ENCODE assay signal across 8 mouse cellular contexts in genomic region chr6:88518404-88519263, GRCm38 (mm10). TPM values are rescaled to one million over a fixed set of nuclear protein-coding genes. Genes with fewer than 3 reads are reported as not detected.
DNase-seq lines count a peak whose midpoint lies in the region; ATAC-seq lines count a peak whose summit lies in the region.

Gene Sec61a1, minus strand, starts transcription at chr6:88518905.

- H3K9me3 ChIP-seq in intestine, embryonic 14.5 days (ENCODE audit: control insufficient read depth, low read length): no peaks in the 10 kb centered on the region

- intact Hi-C loops in left cerebral cortex, postnatal 14 days (cut with DNase I): no loop called here

- DNase-seq in adrenal gland, adult 18-20 months (ENCODE audit: low spot score in 2 of 2): peak; percentile 88 to 90
- DNase-seq in embryo, embryonic 11 days: peak; percentile 98
- DNase-seq in gastrocnemius, postnatal 25 days: peak; percentile 98
- peak; percentile 90 for DNase-seq in intestine, embryonic 14.5 days (ENCODE audit: low spot score)
- DNase-seq in left cerebral cortex, postnatal 14 days (ENCODE audit: low spot score in 2 of 2): peak; percentile 96
- DNase-seq in mesoderm, embryonic 11.5 days (ENCODE audit: low read depth, low spot score): peak; percentile 96
- peak; percentile 93 to 96 for DNase-seq in right cerebral cortex, postnatal 36 days (ENCODE audit: low spot score in 2 of 2)
- DNase-seq in yolk sac, embryonic 10.5 days (ENCODE audit: low spot score): peak; percentile 95

- no peaks in the 10 kb centered on the region for H3K27me3 ChIP-seq in intestine, embryonic 14.5 days (replicated peaks; ENCODE audit: control insufficient read depth, insufficient read depth, low read length)

- peak within 1 kb of the TSS; percentile 97 for H3K9ac ChIP-seq in intestine, embryonic 14.5 days (ENCODE audit: low read length)

- H3K27ac ChIP-seq in intestine, embryonic 14.5 days (ENCODE audit: low read depth): peak within 1 kb of the TSS; percentile 85

- H3K4me2 ChIP-seq in intestine, embryonic 14.5 days (ENCODE audit: low read length): peak within 1 kb of the TSS; percentile 68

- ATAC-seq in intestine, embryonic 14.5 days (replicated peaks; ENCODE audit: low FRiP score, low TSS enrichment, low read depth): peak; percentile 97

- under 1% methylated on average over 80 of the region's 80 CpGs for WGBS in intestine, embryonic 14.5 days

- peaks cover 26% of the 10 kb centered on the region for H3K36me3 ChIP-seq in intestine, embryonic 14.5 days (ENCODE audit: control insufficient read depth, insufficient read depth, low read length)

- H3K4me1 ChIP-seq in intestine, embryonic 14.5 days (replicated peaks; ENCODE audit: control insufficient read depth, insufficient read depth, low read length): peaks cover 16% of the 10 kb centered on the region

- peak within 1 kb of the TSS; percentile 90 for H3K4me3 ChIP-seq in intestine, embryonic 14.5 days (ENCODE audit: low read depth, low read length)

RNA-seq across cellular contexts. Expression of gene Sec61a1, which starts in this region (rescaled TPM):
- total RNA-seq in adrenal gland, adult 18-20 months (2021): 100 to 1,000 TPM; 168 to 207 TPM
- total RNA-seq in gastrocnemius, postnatal 25 days (2021): 10 to 100 TPM; 22.1 to 22.9 TPM
- polyA plus RNA-seq in intestine, embryonic 14.5 days (2014; fragmentation: Nextera tagmentation; extraction: Ambion mirVana): 221 and 246 TPM in 2 replicates
- 100 to 1,000 TPM; 103 to 112 TPM for total RNA-seq in left cerebral cortex, postnatal 14 days (2021)

Comparison
In these comparisons a context has a peak if more than half of its experiments do, and no peak if none do; other contexts are left out.
1. Peak in every context shown above with its lines: DNase-seq, ATAC-seq, H3K4me3 ChIP-seq and H3K27ac ChIP-seq.
2. RNA of gene Sec61a1 (total RNA-seq): 168 to 207 TPM in adrenal gland, adult 18-20 months and 103 to 112 TPM in left cerebral cortex, postnatal 14 days; 22.1 to 22.9 TPM in gastrocnemius, postnatal 25 days; every median in the first group is over 4 times any median in the second.